Mouse (Mus musculus) left cerebral cortex, adult 8-10 months (tissue): Measurements from ENCODE around the gene Dph1. TPM values are rescaled to one million over a fixed set of nuclear protein-coding genes. Genes with fewer than 3 reads are reported as not detected.

Experiments used
- DNase-seq, 2 experiments: peaks; one replicate each; pipeline ENCODE4 v3.0.0; 2022; ENCODE audit warnings: low spot score in 2 of 2
- total RNA-seq, 4 experiments: library from RNA; stranded (reverse); gene quantifications; 2 replicates each; pipeline ENCODE4 v1.2.4; 2022

Dph1 gene
- total RNA-seq, 4 experiments from 2014 or later: 22.7 to 28.7 (median 27.0) TPM

DNA sequence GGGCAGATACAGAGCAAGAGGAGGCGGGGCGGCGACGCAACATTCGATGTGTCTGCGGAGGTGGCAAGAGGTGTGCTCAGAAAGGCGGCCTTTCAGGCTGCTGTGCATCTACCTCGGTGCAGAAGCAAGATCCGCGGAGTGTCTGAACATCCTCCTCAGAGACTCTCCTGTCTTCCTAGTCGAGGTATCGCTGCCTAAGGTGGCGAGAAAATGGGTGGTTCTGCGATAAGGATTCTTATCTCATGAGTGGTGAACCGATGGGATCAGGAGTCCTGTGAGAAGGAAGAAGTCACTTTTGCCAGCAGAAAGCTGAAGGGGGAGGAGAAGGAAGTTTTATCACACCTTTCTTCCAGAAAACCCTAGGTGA, 17.3 kb downstream of the Dph1 start:
- peak in 1 of 2 experiments; percentile 61 for DNase-seq

DNA sequence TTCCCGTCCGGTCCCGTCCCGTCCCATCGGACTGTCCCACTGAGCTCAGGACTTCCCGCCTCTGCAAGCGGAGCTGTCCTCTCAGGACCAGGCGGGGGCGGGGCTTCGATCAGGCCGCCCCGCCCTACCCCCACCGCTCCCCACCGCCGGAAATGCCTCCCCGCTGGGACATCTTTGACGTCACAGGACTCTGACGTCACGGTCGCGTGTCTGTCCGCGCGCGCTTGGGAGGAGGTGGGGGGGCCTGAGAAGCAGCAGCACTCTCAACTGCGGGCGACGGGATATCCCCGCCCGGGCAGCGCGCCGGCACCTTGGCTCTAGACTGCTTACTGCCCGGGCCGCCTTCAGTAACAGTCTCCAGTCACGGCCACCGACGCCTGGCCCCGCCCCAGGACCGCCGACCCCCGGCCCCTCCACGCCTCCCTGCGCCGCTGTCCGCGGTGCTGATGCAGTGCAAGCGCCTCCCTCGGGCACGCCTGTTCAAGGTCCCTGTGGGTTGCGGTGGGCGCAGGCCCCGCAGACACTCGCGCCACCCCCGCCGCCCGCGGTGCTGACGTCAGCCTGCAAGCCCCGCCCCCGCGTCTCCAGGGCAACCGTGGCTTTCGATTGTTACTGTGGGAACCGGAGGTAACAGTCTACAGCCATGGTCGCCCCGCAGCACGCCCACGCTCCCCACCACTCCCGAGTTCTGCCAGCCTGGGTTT, 17.8 kb downstream of the Dph1 start:
- peak; percentile 94 to 96 for DNase-seq

DNA sequence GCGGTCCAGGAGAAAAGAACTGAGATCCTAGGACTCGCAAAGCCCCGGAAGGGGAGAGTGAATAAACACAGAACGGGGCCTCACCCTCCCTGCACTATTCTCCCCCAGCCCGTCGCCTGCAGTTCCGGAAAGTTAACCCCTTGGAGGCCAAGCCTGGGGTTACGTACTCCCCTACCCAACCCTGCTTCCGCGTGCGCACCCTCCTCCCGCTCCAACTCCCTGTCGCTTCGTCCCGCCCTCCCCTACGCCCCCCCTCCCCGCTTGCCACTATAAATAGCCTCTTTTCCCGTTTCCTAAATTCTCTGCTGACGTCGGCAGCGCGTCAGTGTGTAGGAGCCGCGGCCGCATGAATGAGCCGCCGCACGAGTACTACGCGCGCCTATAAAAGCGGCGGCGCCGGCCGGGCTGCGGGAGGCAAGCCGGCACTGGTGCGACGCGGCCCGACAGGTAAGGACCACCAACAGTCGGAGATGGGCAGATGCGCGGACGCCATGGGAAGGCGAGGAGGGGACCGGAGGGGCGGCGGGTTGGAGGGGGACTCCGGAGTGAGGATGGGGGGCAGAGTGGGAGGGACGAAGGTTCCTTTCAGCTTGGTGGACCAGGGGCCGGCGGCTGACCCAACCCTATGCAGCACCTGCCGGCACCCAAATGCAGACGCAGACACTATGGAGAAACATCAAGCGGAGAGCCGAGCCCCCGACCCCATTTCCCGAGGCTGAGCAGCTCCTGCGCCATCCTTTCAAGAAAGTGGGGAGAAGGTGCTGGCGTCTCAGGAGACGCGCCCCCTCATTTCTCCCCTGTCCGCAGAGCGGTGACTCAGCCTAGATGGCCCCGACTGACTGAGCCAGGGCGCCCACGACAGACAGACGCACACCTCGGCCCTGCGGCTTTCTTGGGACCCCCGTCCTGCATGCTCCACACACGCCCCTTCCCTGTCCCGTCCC, 18.6 kb downstream of the Dph1 start:
- DNase-seq: no peak

DNA sequence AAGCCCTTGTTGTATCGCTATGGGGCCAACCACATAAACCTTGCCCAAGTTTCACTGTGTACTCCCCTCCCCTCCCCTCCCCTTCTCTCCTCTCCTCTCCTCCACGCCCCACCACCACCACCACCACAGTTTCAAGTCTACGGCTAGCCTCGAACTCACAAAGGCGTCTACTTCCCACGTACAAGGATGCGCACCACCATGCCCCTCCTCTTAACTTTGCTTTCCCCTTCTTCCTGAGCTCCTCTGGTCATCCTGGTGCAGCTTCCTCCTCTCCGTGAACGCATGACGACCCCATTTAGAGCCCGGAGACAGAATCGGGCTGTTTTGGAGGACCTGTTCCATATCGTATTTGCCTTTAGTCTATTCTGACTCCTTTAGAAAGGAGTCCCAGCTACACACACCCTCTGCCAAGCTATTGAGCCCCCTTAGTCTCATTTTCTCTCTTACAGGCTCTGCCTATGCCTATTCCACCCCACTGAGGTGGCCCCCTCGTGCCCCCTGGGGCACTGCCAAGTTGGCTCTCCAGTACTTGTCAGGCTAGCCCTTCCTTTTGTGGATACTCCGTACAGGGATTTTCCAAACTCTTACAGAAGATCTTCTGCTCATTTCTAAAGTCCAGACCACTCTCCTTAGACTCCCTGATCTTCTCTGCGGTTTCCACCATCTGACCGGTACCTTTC, 19.7 kb downstream of the Dph1 start:
- no peak for DNase-seq

DNA sequence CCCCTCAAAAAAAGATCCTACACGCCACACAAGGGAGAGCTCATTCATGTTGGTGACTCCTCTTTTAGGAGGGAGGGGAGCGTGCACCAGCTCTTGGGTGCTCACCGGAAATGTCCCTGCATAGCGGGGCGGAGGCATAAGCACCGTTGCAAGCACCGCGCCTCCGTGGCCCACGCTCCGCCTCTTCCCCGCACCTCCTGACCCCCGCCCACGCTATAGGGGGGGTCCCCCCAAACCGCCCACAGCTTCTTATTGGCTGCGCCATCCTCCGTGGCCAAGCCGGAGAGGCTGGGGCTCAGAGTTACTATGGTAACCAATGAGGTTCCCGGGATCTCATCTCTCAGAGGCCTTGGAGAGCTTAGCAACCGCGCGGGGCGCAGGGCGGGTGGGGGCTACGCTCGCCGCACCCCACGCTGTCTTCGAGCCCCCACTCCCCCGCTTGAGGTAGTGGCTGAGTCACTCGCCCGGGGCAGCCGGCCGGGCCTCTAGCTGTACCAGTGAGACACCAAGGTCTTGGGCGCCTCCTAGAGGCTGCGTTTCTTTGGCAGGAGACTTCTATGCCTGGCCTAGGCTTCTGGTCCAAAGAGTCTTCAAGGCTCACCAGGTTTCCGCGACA, 20.8 kb downstream of the Dph1 start:
- peak; percentile 89 to 93 for DNase-seq

DNA sequence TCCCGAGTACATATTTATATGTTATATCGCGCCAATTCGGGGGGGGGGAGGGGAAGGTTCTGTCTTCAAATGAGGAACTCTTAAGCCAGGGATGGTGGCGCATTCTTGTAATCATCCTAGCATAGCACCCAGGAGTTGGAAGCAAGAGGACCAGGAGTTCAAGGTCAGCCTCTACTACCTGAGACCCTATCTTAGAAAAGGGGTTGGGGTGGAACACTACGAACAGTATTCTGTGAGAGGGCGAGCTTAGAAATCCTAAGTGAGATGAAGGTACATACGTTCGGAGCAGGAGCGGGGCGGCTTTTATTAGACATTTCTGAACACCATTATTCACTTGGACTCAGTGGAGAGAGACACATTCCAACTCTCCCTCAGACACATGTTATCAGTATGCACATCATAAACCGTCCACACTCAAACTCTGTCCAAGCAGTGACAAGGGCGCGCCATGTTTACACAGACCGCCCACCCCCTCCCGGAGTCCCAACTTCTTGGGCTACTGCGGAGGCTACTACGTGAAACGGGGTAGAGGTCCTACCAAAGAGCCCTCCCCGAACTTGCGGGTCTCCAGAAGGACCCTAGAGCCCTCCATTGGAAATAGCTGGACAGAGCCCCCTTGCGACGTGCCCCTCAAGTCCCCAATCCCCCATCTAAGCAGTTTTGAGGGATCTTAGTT, 21.5 kb downstream of the Dph1 start, which contains the start of gene Hic1:
Gene Hic1 (minus strand): TSS at position 115 of the 676 bp plus-strand sequence.
- DNase-seq: no peak

DNA sequence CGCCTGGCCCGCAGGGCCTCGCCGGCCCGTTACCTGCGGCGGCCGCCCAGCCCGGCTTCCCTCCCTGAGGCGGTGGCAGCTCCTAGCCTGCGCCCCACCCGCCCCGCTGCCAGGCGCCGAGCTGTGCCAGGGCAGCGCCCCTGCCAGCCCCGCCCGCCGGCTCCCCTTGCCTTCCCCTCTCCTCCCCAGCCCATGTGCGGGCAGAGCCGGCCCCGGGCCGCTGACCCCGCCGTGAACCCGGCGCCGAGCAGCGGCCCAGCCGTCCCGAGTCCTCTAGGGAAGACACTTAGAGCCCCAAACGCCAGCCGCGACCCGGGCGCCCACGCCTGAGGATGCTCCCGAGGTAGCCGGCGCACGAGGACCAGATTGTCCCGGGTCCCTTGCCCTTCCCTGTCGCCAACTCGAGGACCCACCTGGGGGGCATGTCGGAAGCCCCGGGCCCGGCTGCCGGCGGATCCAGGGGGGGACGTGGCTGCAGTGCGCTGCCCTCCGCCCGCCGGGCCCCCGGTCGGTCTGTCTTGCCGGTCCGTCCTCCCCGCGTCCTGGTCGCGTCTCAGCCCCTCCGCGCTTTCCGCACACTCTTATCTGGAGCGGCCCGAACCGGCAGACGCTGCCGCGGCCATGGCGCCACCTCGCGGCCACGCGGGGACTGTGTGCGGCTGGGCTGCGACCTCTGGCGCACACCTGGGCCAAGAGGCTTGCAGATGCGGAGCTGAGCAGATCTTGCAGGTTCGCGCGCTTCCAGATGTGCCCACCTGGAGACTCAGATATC, 22.3 kb downstream of the Dph1 start:
- DNase-seq: peak in 1 of 2 experiments; percentile 73

DNA sequence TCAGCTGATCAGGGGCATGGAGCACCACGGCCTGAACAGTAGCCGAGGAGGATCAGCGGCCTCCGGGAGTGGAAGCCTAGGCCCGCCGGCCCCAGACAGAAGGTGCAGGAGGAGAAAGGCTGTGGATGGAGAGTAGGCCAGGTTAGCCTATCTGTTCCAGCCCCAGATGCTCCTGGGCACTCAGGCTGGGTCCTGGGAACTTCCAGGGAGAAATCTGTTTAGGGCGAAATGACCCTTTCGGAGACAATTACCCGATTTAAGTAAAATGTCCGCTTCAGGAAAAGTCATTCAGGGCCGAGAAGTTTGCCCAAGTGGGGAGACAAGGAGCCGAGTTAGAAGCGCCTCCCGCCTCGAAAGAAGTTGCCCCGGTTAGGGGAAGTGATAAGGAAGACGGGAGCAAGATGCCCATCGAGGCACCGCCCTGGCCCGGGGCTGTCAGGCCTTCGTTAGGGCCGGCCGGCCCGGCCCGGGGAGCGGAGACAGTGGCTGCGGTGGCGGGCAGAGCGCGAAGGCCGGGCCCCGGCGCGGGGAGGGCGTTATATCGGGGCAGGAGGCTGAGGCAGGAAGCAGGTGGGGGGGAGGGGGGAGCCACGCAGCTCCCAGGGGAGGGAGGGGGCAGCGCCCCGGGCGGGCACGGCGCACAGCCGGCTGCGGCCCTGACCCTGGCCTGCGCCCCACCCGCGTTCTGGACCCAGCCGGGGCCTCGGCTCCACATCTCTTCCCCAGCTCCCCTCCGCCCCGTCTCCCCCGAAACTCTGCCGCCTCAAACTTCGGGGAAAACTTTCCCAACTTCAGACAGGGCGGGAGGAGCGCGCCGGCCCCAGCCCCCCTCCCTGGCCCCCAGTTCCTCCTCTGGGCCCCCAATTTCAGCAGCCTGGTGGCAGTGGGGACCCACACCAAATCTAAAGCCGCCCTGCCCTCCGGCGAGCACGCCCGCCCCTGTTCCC, 23.1 kb downstream of the Dph1 start:
- no peak for DNase-seq

DNA sequence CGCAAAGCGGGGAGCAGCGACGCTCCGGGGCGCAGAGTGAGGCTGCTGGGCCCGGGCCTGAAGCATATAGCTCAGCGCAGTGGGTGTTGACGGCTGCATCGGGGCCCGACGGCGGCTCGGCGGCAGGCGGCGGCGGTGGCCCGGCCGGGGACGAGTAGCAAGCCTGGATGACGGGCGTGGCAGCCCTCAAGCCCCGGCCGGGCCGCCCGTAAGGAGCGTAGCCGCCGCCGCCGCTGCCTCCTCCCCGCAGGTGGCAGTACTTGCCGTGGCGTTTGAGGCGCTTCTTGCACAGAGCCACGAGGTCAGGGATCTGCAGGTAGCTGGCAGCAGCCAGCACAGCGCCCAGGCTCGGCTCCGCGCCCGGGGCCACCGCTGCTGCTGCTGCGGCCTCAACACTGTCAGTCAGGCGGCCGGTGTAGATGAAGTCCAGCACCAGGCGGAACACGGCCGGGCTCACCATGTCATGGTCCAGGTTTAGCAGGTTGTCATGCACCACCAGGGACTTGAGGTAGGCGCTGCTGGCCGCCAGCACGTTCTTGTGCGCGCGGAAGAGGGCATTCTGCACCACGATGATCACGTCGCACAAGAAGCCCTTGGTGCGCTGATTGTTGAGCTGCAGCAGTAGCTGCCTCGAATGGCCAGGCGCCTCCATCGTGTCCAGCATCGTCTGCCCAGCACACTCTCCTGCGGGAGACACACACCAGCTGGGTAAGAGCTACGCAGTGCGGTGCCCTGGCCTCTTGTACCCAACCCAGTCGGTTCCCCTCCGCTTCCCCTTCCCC, 24.0 kb downstream of the Dph1 start:
- no peak for DNase-seq

DNA sequence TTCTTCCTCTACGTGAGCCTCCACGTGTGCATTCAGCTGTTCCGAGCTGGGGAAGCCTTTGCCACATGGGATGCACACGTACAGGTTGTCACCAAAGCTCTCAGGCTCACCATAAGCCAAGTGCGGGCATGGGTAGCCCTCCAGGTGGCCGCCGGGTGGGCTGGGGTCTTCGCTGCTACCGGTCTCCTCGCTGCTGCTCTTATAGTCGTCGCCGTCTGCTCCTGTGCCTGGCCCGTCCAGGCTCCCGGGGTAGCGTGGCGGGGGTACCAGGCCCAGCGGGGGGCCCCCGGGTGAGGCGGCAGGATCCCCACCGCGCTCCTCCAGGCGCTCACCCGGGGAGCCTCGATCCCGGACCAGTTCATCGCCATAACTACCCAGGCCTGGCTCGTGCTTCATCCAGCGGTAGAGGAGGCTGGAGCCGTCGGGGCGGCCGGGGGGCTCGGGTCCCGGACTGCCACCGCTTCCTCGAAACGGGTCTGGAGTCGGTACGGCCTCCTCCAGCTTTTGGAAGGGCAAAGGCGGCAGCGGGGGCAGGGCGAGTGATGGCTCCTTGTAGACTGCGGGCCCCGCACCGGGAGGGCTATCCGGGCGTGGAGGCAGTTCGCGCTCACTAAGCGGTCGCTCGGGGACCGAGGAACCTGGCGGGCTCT, 24.7 kb downstream of the Dph1 start:
- DNase-seq: no peak

DNA sequence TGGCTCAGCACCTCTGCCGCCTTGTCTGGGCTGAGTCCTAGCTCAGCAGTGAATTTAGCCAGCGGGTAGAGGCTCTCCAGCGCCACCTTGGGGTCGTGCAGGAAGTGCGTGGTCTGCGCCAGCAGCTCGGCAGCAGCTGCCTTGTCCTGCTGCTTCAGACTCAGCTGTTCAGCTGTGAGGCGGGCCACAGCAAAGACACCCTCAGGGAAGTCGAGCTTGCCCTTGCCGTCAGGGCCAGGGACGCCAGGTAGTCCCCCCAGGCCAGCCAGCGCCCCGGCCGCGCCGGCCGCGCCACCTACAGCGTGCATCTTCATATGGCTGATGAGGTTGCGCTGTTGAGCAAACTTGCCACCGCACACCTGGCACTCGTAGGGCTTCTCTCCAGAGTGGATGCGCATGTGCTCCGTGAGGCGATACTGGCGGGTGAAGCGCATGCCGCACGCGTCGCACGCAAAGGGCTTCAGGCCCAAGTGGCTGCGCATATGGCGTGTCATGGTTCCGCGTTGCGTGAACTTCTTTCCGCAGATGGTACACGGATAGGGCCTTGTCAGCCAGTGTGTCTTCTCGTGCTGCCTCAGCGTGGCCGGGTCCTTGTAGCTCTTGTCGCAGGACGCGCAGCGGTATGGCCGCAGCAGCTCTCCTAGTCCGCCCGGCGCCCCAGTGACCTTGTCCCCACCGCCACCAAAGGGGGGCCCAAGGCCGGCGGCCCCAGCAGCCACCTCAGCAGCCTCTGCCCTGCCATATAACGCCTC, 25.4 kb downstream of the Dph1 start:
- DNase-seq: peak in 1 of 2 experiments; percentile 77

DNA sequence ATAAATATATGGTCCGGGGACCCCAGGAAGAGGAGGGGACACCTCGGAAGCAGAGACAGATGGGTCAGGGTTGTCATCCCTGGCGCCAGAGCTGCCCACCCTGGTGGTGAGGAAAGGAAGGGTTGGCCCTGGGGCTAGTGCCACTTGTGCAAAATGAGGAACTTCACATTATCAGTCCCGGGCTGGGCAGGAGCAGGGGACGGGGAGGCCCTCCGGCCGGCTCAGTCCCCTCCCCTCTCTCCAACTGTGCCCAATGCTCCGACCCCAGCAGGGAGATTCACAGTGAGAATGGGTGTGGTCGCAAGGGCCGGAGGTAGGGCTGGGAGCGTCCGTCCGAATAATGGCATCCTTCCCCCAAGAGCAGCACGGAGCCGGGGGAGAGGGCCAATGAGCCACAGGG, 26.3 kb downstream of the Dph1 start:
- no peak for DNase-seq

DNA sequence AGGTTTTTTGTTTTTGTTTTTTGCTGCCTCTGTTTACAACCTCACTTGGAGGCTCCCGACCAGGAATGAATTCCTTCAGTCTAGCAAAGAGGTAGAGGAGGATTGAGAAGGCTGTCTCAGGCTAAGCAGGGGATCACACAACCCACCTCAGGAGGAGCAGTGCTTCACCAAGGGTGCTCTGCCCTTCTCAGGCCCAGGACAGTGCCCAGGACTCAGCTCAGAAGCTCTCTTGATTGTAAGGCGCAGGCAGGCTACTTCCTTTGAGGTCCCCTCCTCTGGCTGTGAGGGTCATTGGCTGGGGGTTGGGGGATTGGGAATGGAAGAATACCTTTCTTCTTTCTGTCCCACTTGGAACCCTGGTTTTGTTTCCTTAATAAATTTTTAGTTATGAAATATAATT, 27.0 kb downstream of the Dph1 start:
- DNase-seq: no peak

DNA sequence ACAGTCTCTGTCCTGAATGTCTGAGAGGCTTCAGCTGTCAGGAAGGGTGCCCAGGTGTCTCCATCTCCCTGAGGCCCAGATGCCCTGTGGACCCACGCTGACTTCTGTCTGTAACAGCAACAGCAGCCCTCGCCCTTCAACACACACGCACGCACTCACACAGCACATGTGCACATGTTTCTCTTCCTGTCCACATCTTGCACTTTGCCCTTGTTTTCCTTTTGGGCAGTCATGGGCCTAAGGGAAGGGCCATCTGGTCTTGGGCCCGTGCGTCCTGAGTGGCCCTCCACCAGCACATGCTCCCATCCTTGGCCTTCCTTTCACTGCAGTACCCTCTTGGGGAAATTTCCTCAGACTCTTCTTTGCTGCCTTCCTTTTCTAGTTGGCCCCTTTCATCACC, 27.7 kb downstream of the Dph1 start:
- DNase-seq: no peak

DNA sequence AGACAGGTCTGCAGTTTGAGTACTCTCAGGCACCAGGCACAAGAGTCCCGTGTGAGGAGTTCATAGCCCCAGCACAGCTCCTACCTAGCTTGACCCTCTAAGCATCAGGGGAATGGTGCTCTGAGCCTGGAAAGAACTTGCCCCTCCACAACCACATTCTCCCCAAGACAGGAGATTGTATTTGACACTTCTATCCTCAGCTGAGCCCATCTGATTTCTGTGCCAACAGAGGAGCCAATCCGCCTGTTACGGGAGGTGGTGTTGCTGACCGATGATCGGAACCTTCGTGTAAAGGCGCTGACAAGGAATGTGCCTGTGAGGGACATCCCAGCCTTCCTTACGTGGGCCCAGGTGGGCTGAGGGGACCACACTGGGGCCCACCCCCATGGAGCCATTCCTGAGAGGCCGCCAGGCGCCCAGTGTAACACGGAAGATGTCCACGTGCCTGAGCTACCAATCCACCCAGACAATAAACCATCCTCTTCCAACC, 28.4 kb downstream of the Dph1 start:
- no peak for DNase-seq

DNA sequence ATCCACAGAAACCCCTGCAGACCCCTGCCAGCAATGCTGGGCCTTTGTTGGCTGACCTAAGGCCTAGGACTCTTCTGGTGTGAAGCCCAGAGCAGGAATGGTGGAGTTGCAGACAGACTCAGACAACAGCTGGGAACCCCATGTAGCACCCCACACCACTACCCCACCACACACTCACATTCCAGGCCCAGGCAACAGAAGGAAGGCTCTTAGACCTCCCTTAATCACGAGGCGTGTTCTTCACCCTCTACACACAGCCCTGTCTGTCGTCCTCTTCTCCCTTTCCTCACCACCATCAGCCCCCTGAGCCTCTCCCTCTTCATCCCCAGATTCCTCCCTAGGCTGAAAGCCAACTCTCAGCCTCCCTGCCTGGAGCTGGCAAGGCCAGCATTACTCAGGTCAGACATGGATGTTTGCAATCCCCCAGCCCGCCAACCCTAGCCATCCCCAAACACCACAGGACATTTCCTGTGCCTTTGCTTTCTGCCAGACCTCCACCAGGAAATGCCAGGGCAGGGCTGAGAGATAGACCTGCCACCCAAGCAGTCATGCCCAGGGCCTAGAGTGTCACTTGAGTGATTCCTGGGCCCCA, 29.5 kb downstream of the Dph1 start:
- DNase-seq: no peak
